Mouse (Mus musculus) adrenal gland, postnatal 14 days (tissue): Measurements from ENCODE around the gene Magi1. TPM values are rescaled to one million over a fixed set of nuclear protein-coding genes. Genes with fewer than 3 reads are reported as not detected.

Source experiments
- DNase-seq: peaks from one replicate; pipeline ENCODE4 v3.0.0; 2021; ENCODE audit warnings: mixed read lengths
- long read RNA-seq, 2 experiments: library from polyadenylated mRNA; stranded (forward); transcript quantifications; one replicate each; pipeline ENCODE4 v2.0.0; 2021
- total RNA-seq: library from RNA; stranded (reverse); gene quantifications from 2 replicates; pipeline ENCODE4 v1.2.3, GENCODE M21; 2021

Gene Magi1
- total RNA-seq = 17.5 and 24.3 TPM in 2 replicates
- long read RNA-seq, experiment 1, partial matches to known transcripts = 0 of 3 reads
- long read RNA-seq, experiment 1, other reads (novel, unspliced or antisense) = 3 of 3 reads
- long read RNA-seq, experiment 2, partial matches to known transcripts = 1 of 5 reads
- long read RNA-seq, experiment 2, other reads (novel, unspliced or antisense) = 4 of 5 reads

- peak; percentile 97 for DNase-seq
Observed at GRCm38 (mm10) chr6:94283318-94284061, at the start of gene Magi1. Magi1 (minus strand) TSS chr6:94283917.

- no peak for DNase-seq
Observed at GRCm38 (mm10) chr6:94327143-94327542, 43.4 kb upstream of the Magi1 start.

GRCm38 (mm10) chr6:94316886-94317285 is 33.2 kb upstream of the Magi1 start:
- DNase-seq = no peak

- DNase-seq = no peak
Observed at GRCm38 (mm10) chr6:94312285-94312684, 28.6 kb upstream of the Magi1 start.

GRCm38 (mm10) chr6:94308498-94308897 is 24.8 kb upstream of the Magi1 start:
- DNase-seq = no peak

GRCm38 (mm10) chr6:94303512-94303911 is 19.8 kb upstream of the Magi1 start:
- peak; percentile 25 for DNase-seq

GRCm38 (mm10) chr6:94301804-94302203 is 18.1 kb upstream of the Magi1 start:
- no peak for DNase-seq

GRCm38 (mm10) chr6:94300562-94300961 is 16.8 kb upstream of the Magi1 start:
- DNase-seq = no peak

GRCm38 (mm10) chr6:94287387-94287786 is 3.7 kb upstream of the Magi1 start:
- no peak for DNase-seq

GRCm38 (mm10) chr6:94286555-94286954 is 2.8 kb upstream of the Magi1 start:
- no peak for DNase-seq

GRCm38 (mm10) chr6:94284089-94284825 is 540 bp upstream of the Magi1 start:
- peak; percentile 53 for DNase-seq

GRCm38 (mm10) chr6:94282301-94283241 is 1.1 kb downstream of the Magi1 start:
- DNase-seq = peak; percentile 60

- DNase-seq = peak; percentile 27
Observed at GRCm38 (mm10) chr6:94281606-94282280, 2.0 kb downstream of the Magi1 start.

- DNase-seq = no peak
Observed at GRCm38 (mm10) chr6:94273941-94274340, 9.8 kb downstream of the Magi1 start.

- DNase-seq = no peak
Observed at GRCm38 (mm10) chr6:94270001-94270400, 13.7 kb downstream of the Magi1 start.

- DNase-seq = no peak
Observed at GRCm38 (mm10) chr6:94269174-94269573, 14.5 kb downstream of the Magi1 start.

- DNase-seq = no peak
Observed at GRCm38 (mm10) chr6:94265244-94265935, 18.3 kb downstream of the Magi1 start.

GRCm38 (mm10) chr6:94264183-94264941 is 19.4 kb downstream of the Magi1 start:
- DNase-seq = no peak

GRCm38 (mm10) chr6:94260831-94261230 is 22.9 kb downstream of the Magi1 start:
- DNase-seq = no peak

GRCm38 (mm10) chr6:94259981-94260380 is 23.7 kb downstream of the Magi1 start:
- DNase-seq = no peak
